Mouse (Mus musculus) hindbrain, embryonic 16.5 days (tissue): ENCODE measurements around the gene Poglut1. TPM values are rescaled to one million over a fixed set of nuclear protein-coding genes. Genes with fewer than 3 reads are reported as not detected.

Experiments
- ATAC-seq: fragments of 200-750 bp; cut with Nextera tagmentation; 2 replicates; pipeline ENCODE4 v1.8.0; 2017; ENCODE audit warnings: moderate TSS enrichment, moderate library complexity
- H3K27ac ChIP-seq: fragments of 300-500 bp; sonication (generic); 2 replicates; pipeline ENCODE4 v1.5.1; 2014; ENCODE audit warnings: low read depth, mild to moderate bottlenecking, control low read depth, low read length, moderate library complexity
- H3K27me3 ChIP-seq: fragments of 300-500 bp; sonication (generic); replicated peaks from 2 replicates; pipeline ENCODE4 v1.6.1; 2014; ENCODE audit warnings: low read length; ENCODE audit not compliant: control insufficient read depth, insufficient read depth
- H3K36me3 ChIP-seq: fragments of 300-500 bp; sonication (generic); 2 replicates; pipeline ENCODE4 v1.6.1; 2014; ENCODE audit warnings: mild to moderate bottlenecking, low read length, moderate library complexity, mixed read lengths; ENCODE audit not compliant: control insufficient read depth, insufficient read depth
- H3K4me1 ChIP-seq: fragments of 300-500 bp; sonication (generic); 2 replicates; pipeline ENCODE4 v1.6.1; 2014; ENCODE audit warnings: low read depth, low read length; ENCODE audit not compliant: control insufficient read depth, insufficient read depth
- H3K4me2 ChIP-seq: fragments of 300-500 bp; sonication (generic); 2 replicates; pipeline ENCODE4 v1.6.1; 2014; ENCODE audit warnings: mild to moderate bottlenecking, low read length, control low read depth, moderate library complexity
- H3K4me3 ChIP-seq: fragments of 300-500 bp; sonication (generic); 2 replicates; pipeline ENCODE4 v1.5.1; 2014; ENCODE audit warnings: mild to moderate bottlenecking, low read length, control low read depth, moderate library complexity
- H3K9ac ChIP-seq: fragments of 300-500 bp; sonication (generic); 2 replicates; pipeline ENCODE4 v1.6.1; 2014; ENCODE audit warnings: low read depth, mild to moderate bottlenecking, control low read depth, low read length, moderate library complexity
- H3K9me3 ChIP-seq: fragments of 300-500 bp; sonication (generic); 2 replicates; pipeline ENCODE4 v1.6.1; 2014; ENCODE audit warnings: mild to moderate bottlenecking, low read length, moderate library complexity; ENCODE audit not compliant: control insufficient read depth
- WGBS: fragments of 180-500 bp; shearing (Covaris S2); extraction: QIAGEN DNeasy Blood & Tissue Kit; methylation state at CpG from one replicate; pipeline ENCODE4 v1.1.7; 2014; 5-methylcytosine and 5-hydroxymethylcytosine counted together
- polyA plus RNA-seq: library from polyadenylated mRNA; unstranded; fragments of >200 nt; fragmentation: Nextera tagmentation; extraction: Ambion mirVana; gene quantifications from 2 replicates; pipeline ENCODE4 v1.2.1, GENCODE M21; 2015

Gene Poglut1
- polyA plus RNA-seq, 1 experiment from 2014 or later, result 50.1 TPM

GRCm38 (mm10) chr16:38587163-38587562 is 37.1 kb upstream of the Poglut1 start:
- Histone ChIP-seq H3K27ac (no peak overlapping the region), H3K4me1 (no peaks in the 10 kb centered on the region), H3K4me3 (no peak overlapping the region), H3K4me2 (no peak overlapping the region), H3K27me3 (no peaks in the 10 kb centered on the region), H3K36me3 (peaks cover 42% of the 10 kb centered on the region), H3K9ac (no peak overlapping the region), H3K9me3 (no peaks in the 10 kb centered on the region)
- 88% methylated on average over 5 of the region's 5 CpGs for WGBS
- no peak for ATAC-seq

GRCm38 (mm10) chr16:38585186-38585585 is 35.1 kb upstream of the Poglut1 start:
- Histone ChIP-seq H3K9ac (no peak overlapping the region), H3K36me3 (peaks cover 33% of the 10 kb centered on the region), H3K9me3 (no peaks in the 10 kb centered on the region), H3K4me2 (no peak overlapping the region), H3K4me1 (no peaks in the 10 kb centered on the region), H3K27ac (no peak overlapping the region), H3K27me3 (no peaks in the 10 kb centered on the region), H3K4me3 (no peak overlapping the region)
- ATAC-seq, result no peak
- 94% methylated on average over 5 of the region's 5 CpGs for WGBS

GRCm38 (mm10) chr16:38584761-38585160 is 34.7 kb upstream of the Poglut1 start:
- no peaks in the 10 kb centered on the region for H3K4me1 ChIP-seq
- 91% methylated on average over 7 of the region's 7 CpGs for WGBS
- H3K27ac ChIP-seq, result no peak overlapping the region
- H3K36me3 ChIP-seq, result peaks cover 33% of the 10 kb centered on the region
- no peak overlapping the region for H3K4me3 ChIP-seq
- H3K27me3 ChIP-seq, result no peaks in the 10 kb centered on the region
- H3K9ac ChIP-seq, result no peak overlapping the region
- no peak overlapping the region for H3K4me2 ChIP-seq
- no peak for ATAC-seq
- H3K9me3 ChIP-seq, result no peaks in the 10 kb centered on the region

- H3K27me3 ChIP-seq, result no peaks in the 10 kb centered on the region
- no peak overlapping the region for H3K9ac ChIP-seq
- H3K4me3 ChIP-seq, result no peak overlapping the region
- H3K27ac ChIP-seq, result no peak overlapping the region
- no peaks in the 10 kb centered on the region for H3K9me3 ChIP-seq
- H3K4me1 ChIP-seq, result no peaks in the 10 kb centered on the region
- 97% methylated on average over 3 of the region's 3 CpGs for WGBS
- ATAC-seq, result no peak
- no peak overlapping the region for H3K4me2 ChIP-seq
- peaks cover 27% of the 10 kb centered on the region for H3K36me3 ChIP-seq
These were observed 21.4 kb upstream of the Poglut1 start for GRCm38 (mm10) chr16:38571481-38571880.

GRCm38 (mm10) chr16:38568192-38568591 is 18.1 kb upstream of the Poglut1 start:
- Histone ChIP-seq H3K27me3 (no peaks in the 10 kb centered on the region), H3K9ac (no peak overlapping the region), H3K27ac (no peak overlapping the region), H3K36me3 (peaks cover 21% of the 10 kb centered on the region), H3K9me3 (no peaks in the 10 kb centered on the region), H3K4me3 (no peak overlapping the region), H3K4me2 (no peak overlapping the region), H3K4me1 (peaks cover 14% of the 10 kb centered on the region)
- 100% methylated on average over 5 of the region's 5 CpGs for WGBS
- ATAC-seq, result no peak

- peak overlapping the region; percentile 86 for H3K4me3 ChIP-seq
- no peak for ATAC-seq
- H3K9ac ChIP-seq, result peak overlapping the region; percentile 92
- H3K36me3 ChIP-seq, result peaks cover 7% of the 10 kb centered on the region
- H3K4me1 ChIP-seq, result peaks cover 14% of the 10 kb centered on the region
- 37% methylated on average over 10 of the region's 10 CpGs for WGBS
- peak overlapping the region; percentile 63 for H3K4me2 ChIP-seq
- peaks cover 7% of the 10 kb centered on the region; the same call in 1 of the 2 replicates for H3K27me3 ChIP-seq
- no peak overlapping the region for H3K27ac ChIP-seq
- no peaks in the 10 kb centered on the region for H3K9me3 ChIP-seq
These were observed 13.5 kb upstream of the Poglut1 start for GRCm38 (mm10) chr16:38563516-38563915.

- Histone ChIP-seq H3K27ac (peak overlapping the region; percentile 80), H3K9ac (peak overlapping the region; percentile 92), H3K27me3 (peaks cover 7% of the 10 kb centered on the region), H3K9me3 (no peaks in the 10 kb centered on the region), H3K4me2 (peak overlapping the region; percentile 63), H3K36me3 (peaks cover 4% of the 10 kb centered on the region), H3K4me1 (peaks cover 14% of the 10 kb centered on the region), H3K4me3 (peak overlapping the region; percentile 86)
- no peak; the same call in 1 of the 2 replicates for ATAC-seq
- under 1% methylated on average over 25 of the region's 25 CpGs for WGBS
These were observed 12.9 kb upstream of the Poglut1 start for GRCm38 (mm10) chr16:38562968-38563327.

GRCm38 (mm10) chr16:38562131-38562967 is 12.3 kb upstream of the Poglut1 start:
- peak; percentile 97 for ATAC-seq
- H3K9me3 ChIP-seq, result no peaks in the 10 kb centered on the region
- 7% methylated on average over 37 of the region's 37 CpGs for WGBS

GRCm38 (mm10) chr16:38558221-38558748 is 8.2 kb upstream of the Poglut1 start, which contains the start of gene Tmem39a:
TSS of gene Tmem39a (plus strand) at chr16:38558698.
- H3K4me1 ChIP-seq, result no peaks in the 10 kb centered on the region
- no peak within 1 kb of the TSS for H3K4me3 ChIP-seq
- H3K27ac ChIP-seq, result no peak within 1 kb of the TSS
- WGBS, result 83% methylated on average over 3 of the region's 3 CpGs
- no peaks in the 10 kb centered on the region for H3K36me3 ChIP-seq
- no peak for ATAC-seq
- no peaks in the 10 kb centered on the region for H3K9me3 ChIP-seq
- H3K27me3 ChIP-seq, result peaks cover 21% of the 10 kb centered on the region
- H3K9ac ChIP-seq, result no peak within 1 kb of the TSS
- no peak within 1 kb of the TSS for H3K4me2 ChIP-seq

More at GRCm38 (mm10) chr16:38562131-38562967, 12.3 kb upstream of the Poglut1 start:
- Histone ChIP-seq H3K27ac (peak overlapping the region; percentile 80), H3K4me2 (peak overlapping the region; percentile 63), H3K4me3 (peak overlapping the region; percentile 86), H3K9ac (peak overlapping the region; percentile 92), H3K4me1 (peaks cover 14% of the 10 kb centered on the region), H3K27me3 (peaks cover 7% of the 10 kb centered on the region), H3K36me3 (peaks cover 4% of the 10 kb centered on the region)
